Mouse (Mus musculus): Measurements from ENCODE around the gene Tbc1d4.

Gene Tbc1d4

GRCm38 (mm10) chr14:101608519-101609368 lies at the start of gene Tbc1d4:
Gene Tbc1d4, minus strand, starts transcription at chr14:101609191.
- peak in 1 of 2 experiments; percentile 21 for DNase-seq (ENCODE audit: low spot score in 2 of 2)

- no peak for DNase-seq (ENCODE audit: low spot score in 2 of 2)
These were observed 47.3 kb upstream of the Tbc1d4 start for GRCm38 (mm10) chr14:101656307-101656706.

- DNase-seq (ENCODE audit: low spot score in 2 of 2), result no peak
These were observed 45.5 kb upstream of the Tbc1d4 start for GRCm38 (mm10) chr14:101654526-101654909.

GRCm38 (mm10) chr14:101653581-101654525 lies 44.9 kb upstream of the Tbc1d4 start, which contains the start of gene Uchl3:
Gene Uchl3, plus strand, starts transcription at chr14:101653967.
- DNase-seq (ENCODE audit: low spot score in 2 of 2), result peak; percentile 94 to 98

- no peak for DNase-seq (ENCODE audit: low spot score in 2 of 2)
These were observed 43.6 kb upstream of the Tbc1d4 start for GRCm38 (mm10) chr14:101652571-101652970.

GRCm38 (mm10) chr14:101650551-101650950 lies 41.6 kb upstream of the Tbc1d4 start:
- DNase-seq (ENCODE audit: low spot score in 2 of 2), result no peak

- DNase-seq (ENCODE audit: low spot score in 2 of 2), result no peak
These were observed 36.0 kb upstream of the Tbc1d4 start for GRCm38 (mm10) chr14:101644948-101645347.

GRCm38 (mm10) chr14:101640153-101640843 lies 31.3 kb upstream of the Tbc1d4 start, which contains the start of gene Commd6:
Gene Commd6, minus strand, starts transcription at chr14:101640686.
- peak; percentile 65 to 78 for DNase-seq (ENCODE audit: low spot score in 2 of 2)

GRCm38 (mm10) chr14:101637381-101637780 lies 28.4 kb upstream of the Tbc1d4 start:
- DNase-seq (ENCODE audit: low spot score in 2 of 2), result no peak

- no peak for DNase-seq (ENCODE audit: low spot score in 2 of 2)
These were observed 26.8 kb upstream of the Tbc1d4 start for GRCm38 (mm10) chr14:101635765-101636164.

GRCm38 (mm10) chr14:101630548-101630947 lies 21.6 kb upstream of the Tbc1d4 start:
- DNase-seq (ENCODE audit: low spot score in 2 of 2), result no peak

GRCm38 (mm10) chr14:101617680-101618079 lies 8.7 kb upstream of the Tbc1d4 start:
- no peak for DNase-seq (ENCODE audit: low spot score in 2 of 2)

- DNase-seq (ENCODE audit: low spot score in 2 of 2), result no peak
These were observed 7.2 kb upstream of the Tbc1d4 start for GRCm38 (mm10) chr14:101616178-101616577.

- no peak for DNase-seq (ENCODE audit: low spot score in 2 of 2)
These were observed 4.2 kb upstream of the Tbc1d4 start for GRCm38 (mm10) chr14:101613206-101613605.

GRCm38 (mm10) chr14:101610701-101611100 lies 1.7 kb upstream of the Tbc1d4 start:
- DNase-seq (ENCODE audit: low spot score in 2 of 2), result no peak

- DNase-seq (ENCODE audit: low spot score in 2 of 2), result no peak
These were observed 1.1 kb downstream of the Tbc1d4 start for GRCm38 (mm10) chr14:101607631-101608518.

- DNase-seq (ENCODE audit: low spot score in 2 of 2), result no peak
These were observed 3.1 kb downstream of the Tbc1d4 start for GRCm38 (mm10) chr14:101605843-101606242.

- DNase-seq (ENCODE audit: low spot score in 2 of 2), result no peak
These were observed 6.1 kb downstream of the Tbc1d4 start for GRCm38 (mm10) chr14:101602851-101603250.

- DNase-seq (ENCODE audit: low spot score in 2 of 2), result no peak
These were observed 11.8 kb downstream of the Tbc1d4 start for GRCm38 (mm10) chr14:101597096-101597715.

- no peak for DNase-seq (ENCODE audit: low spot score in 2 of 2)
These were observed 12.3 kb downstream of the Tbc1d4 start for GRCm38 (mm10) chr14:101596691-101597090.
